Mouse (Mus musculus) mouse trophoblast stem cell (cell line): ENCODE data around the gene Tnfsf15.

Experiments used
- in situ Hi-C, 2 experiments: fragments of 300-500 bp; cut with MseI, MboI; formaldehyde crosslinking; loops; 2 replicates in 1 of 2; 3 replicates in 1 of 2; pipeline ENCODE4 v1.15.1; 2025

Tnfsf15 gene

DNA sequence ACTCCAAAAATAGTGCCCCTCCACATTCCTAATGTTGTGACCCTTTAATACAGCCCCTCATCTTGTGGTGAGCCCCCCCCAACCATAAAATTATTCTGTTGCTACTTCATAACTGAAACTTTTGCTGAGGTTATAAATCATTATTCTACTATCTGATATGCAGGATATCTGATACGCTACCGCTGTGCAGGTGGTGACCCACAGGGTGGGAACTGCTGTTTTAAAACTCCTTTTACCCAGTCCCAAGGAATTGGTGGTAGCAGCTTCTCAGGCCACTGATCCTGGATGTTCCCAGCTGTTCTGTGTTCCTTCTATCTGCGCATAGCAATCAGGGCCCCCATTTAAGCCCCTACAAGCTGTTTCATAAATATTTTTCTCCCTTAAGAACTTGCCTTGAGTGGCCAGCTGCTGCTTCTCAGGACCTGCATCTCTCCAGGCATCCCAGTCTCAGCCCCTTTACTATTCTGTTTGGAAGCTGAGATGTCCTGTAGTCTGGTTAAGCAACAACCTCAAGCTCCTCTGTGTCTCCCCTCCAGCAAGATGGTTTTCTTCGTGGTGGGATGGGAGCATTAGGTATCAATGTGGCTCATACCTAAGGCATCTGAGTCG lies 2.0 kb downstream of the Tnfsf15 start:
- in situ Hi-C loops: no loop called here

DNA sequence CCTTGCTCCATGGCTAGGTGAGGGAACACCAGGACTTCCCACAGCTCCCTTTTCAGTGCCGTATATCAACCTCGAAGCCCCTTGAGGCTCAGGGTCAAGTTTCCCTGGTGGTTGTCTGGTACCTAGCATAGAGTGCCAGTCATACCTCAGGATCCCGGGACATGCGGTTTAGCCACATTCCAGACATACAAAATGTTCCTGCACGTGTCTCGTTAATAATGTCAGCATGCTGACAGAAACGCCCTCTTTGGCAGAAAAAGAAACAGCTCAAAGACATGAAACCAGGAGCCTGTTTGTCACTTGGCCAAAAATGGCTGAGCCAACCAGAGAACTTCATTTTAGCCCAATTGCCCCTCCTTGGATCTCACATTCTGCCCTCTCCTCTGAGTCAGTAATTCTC lies 2.8 kb downstream of the Tnfsf15 start:
- in situ Hi-C loops: no loop called here

DNA sequence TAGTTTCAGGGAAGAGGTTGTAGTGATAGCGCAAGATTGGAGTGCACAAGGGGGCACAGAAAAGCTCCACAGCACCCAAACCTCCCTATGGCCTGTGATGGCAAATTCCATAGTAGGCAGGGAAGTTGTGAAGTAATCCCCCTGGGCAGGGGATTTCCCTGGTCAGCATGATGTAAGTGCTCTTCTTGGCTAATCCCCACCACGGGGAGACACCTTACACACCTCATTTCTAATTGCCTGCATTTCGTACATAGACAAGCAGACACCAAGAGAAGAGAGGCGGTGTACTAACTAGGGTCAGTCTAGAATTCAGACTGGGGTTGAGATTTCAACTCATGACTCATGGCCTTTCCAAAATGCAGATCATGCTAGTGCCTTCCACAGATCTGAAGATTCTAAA lies 4.2 kb downstream of the Tnfsf15 start:
- in situ Hi-C loops: no loop called here

DNA sequence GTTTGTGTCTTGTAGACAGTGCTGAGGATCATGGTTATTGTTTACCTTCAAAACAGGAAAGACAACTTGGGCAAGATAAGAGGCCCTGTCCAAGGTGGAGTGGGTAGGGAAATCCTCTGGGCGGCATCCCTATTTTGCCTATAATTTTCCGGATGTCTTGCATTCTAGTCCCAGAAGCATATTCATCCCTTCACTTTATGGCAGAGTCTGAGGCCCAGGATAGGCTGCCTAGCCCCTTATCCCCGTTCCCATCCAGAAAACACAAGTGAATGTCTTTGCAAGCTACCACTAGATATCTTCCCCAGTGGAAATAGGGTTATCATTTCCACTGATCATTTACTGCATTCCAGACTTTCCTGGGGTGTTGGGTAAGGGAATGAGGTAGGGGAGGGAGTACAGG lies 4.9 kb downstream of the Tnfsf15 start:
- in situ Hi-C loops: no loop called here

- in situ Hi-C loops: no loop called here
Measured at GRCm38 (mm10) chr4:63739524-63739923, 5.4 kb downstream of the Tnfsf15 start.

- in situ Hi-C loops: no loop called here
Measured at GRCm38 (mm10) chr4:63738364-63738997, 6.4 kb downstream of the Tnfsf15 start.

- in situ Hi-C loops: no loop called here
Measured at GRCm38 (mm10) chr4:63731299-63731698, 13.6 kb downstream of the Tnfsf15 start.

DNA sequence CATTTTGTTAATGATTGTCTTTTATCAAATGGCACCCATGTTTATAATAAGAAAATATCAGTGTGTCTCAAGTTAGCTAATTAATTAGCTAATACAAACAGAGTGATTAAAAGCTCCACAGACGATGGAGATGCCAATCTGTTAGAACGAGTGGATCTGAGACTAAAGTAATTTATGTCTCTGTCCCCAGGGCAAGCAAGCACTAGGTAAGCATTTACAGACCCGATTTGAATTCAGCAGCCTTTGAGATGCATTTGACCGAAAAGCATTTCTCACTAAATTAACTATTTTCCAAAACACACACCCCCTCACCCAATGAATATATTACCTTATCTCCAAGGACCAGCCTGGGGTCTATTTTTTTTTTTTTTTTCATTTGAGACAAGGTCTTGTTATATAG lies 18.2 kb downstream of the Tnfsf15 start:
- in situ Hi-C loops: no loop called here

DNA sequence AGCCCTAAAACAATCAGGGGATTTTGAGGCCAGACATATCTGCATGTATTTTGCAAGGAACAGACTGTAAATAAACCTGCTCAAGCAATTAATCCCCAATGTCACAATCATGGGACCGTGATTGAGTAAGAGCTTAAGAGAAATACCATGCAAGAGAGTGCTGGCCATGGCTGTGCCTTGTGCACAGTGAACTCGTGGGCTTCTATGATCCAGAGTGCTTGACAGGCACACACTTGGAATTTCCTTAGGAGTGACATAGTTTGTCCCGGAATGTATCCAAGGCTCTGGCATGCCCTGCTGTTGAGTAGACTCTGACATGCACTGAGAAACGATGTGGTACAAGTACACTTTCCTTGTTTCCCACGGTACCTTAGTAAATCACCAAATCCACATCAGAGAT lies 18.9 kb downstream of the Tnfsf15 start:
- in situ Hi-C loops: no loop called here

- in situ Hi-C loops: no loop called here
Measured at GRCm38 (mm10) chr4:63717922-63718643, 26.8 kb downstream of the Tnfsf15 start.

DNA sequence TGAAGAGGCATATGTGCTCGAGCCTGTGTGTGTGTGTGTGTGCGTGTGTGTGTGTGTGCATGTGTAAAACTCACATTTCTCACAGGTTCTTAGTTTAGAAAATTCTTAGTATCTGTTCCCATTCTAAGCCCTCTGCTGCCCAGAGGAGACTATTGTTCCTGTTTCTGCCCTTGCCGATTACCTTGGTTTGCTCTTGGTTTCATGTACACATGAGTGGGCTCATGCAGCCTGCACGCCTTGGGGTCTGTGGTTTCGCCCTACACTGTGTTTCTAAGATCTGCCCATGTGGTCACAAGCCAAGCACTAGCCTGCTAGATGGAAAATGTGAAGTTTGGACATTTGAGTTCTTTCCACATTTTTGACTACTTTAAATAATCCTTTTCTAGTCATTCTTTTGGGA lies 33.0 kb downstream of the Tnfsf15 start:
- in situ Hi-C loops: no loop called here

DNA sequence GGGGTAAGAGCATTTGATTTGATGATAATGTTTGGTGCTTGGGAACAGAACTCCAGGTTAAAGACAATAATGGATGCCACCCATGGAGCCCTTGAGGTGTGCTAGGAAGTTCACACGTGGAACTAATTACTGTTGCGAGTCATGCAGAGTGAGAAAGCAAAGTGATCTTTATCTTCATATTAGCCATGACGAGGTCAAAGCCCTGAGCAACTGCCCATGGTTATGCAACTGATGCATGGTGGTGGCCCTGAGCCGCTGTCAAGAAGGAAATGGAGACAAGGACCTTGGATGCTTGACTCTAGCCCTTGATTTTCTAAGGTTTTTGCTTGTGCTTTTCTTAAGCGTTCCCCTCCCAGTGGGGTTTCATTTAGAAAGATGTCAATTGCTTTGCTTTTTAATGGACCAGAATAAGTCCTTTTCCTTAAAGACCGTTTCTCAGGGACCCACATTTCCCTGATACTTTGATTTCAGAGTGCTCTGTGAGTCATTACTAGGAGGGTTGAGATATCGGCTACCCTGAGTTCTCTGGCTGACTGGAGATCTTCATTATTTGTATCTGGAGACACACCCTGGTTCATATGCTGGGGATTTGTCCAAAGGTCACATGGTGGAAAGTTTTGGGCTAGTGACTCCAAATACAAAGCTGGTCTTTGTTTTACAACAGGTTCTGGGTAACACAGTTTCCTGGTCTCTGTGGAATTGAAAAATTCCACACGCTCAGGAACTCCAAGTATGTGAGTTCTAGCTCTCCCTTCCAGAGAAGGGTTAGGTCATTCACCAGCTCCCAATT lies 34.3 kb downstream of the Tnfsf15 start:
- in situ Hi-C loops: no loop called here

GRCm38 (mm10) chr4:63706279-63706971 lies 38.5 kb downstream of the Tnfsf15 start:
- in situ Hi-C loops: no loop called here

DNA sequence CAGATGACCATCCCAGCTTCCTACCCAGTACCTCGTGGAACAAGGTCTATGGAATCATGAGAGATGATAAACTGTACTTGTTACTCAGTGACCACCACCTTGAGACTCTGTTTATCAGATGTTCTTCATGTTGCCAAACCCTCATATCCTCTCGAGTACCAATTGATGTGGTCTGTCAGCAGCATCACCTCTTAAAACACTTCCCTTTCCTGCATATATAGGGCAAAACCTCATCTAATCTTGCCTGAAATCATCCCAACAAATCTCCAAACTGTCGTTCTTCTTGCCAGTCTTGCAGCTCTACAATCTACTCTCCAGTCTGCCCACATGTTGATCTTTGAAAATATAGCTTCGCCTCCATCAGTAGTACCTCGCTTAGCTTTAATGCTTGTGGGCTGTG lies 40.7 kb downstream of the Tnfsf15 start:
- in situ Hi-C loops: no loop called here

- in situ Hi-C loops: no loop called here
Measured at GRCm38 (mm10) chr4:63703686-63704085, 41.2 kb downstream of the Tnfsf15 start.

DNA sequence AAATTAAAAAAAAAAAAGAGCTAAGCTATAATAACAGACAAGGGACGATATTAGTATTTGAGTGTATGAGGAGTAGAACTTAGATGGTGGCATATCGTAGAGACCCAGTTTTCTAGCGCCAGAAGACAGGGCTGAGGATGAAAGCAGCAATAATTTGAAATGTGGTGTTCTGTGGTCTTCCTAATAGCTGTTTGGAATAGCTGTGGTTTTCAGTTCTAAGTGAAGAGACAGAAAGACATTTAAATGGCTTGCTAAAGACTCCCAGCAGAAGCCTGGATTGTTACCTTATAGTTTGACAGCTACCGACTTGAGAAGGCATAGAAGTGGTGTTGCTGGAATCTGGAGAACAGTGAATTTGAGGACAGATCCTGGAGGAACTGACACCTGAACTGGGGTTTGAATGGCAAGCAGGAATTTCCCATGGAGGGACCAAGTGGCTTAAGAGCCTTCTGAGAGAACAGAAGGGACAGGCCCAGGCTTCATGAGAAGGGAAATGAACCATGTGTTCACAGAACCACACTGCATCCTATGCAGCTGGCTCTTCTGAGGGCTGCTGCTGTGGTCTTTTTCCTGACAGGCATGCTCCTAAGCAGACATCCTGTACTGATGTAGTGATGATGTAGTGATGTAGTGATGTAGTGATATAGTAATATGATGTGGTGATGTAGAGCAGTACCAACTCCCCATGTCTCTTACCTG lies 42.8 kb downstream of the Tnfsf15 start:
- in situ Hi-C loops: no loop called here

DNA sequence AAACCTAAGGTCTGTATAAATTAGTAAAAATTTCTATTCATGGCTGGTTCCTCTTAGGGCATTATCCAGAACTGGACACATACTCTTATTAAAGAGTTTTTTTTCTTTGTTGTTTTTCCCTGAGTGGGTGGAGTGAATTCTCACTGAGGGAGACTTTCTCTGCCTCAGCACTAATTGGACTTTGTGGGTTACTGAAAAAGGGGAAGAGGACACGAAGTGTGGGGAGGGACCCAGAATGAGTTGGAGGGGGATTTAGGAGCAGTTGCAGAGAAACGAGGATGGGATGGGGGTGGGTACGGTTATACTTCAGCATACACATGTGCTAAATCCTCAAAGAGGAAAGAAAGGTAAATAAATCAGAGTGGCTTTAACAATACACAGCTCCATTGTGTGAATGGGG lies 45.2 kb downstream of the Tnfsf15 start:
- in situ Hi-C loops: loop anchor here in 1 of 2 experiments (10.0 to 25.0 kb wide), 2 partner anchors 125 to 788 kb away; no protein-coding TSS in a partner anchor

GRCm38 (mm10) chr4:63696921-63697320 lies 48.0 kb downstream of the Tnfsf15 start:
- in situ Hi-C loops: loop anchor here in 1 of 2 experiments (10.0 to 25.0 kb wide), 2 partner anchors 128 to 790 kb away; no protein-coding TSS in a partner anchor

- in situ Hi-C loops: loop anchor here in 1 of 2 experiments (10.0 to 25.0 kb wide), 2 partner anchors 132 to 795 kb away; no protein-coding TSS in a partner anchor
Measured at GRCm38 (mm10) chr4:63692351-63692750, 52.6 kb downstream of the Tnfsf15 start.

GRCm38 (mm10) chr4:63687429-63687828 lies 57.5 kb downstream of the Tnfsf15 start:
- in situ Hi-C loops: loop anchor here (10.0 to 25.0 kb wide), 3 partner anchors 157 to 800 kb away; no protein-coding TSS in a partner anchor
